Mouse (Mus musculus) MEL (cell line): ENCODE data around the gene Fam241a. TPM values are rescaled to one million over a fixed set of nuclear protein-coding genes. Genes with fewer than 3 reads are reported as not detected.

Source experiments
- DNase-seq: peaks from one replicate; pipeline ENCODE4 v3.0.0; 2011; ENCODE audit warnings: low read depth, low spot score
- H3K27ac ChIP-seq: 2 replicates; pipeline ENCODE4 v1.5.1; 2012; ENCODE audit warnings: low read depth, mild to moderate bottlenecking, control low read depth, low read length, moderate library complexity; ENCODE audit not compliant: control insufficient read depth
- H3K27me3 ChIP-seq, 2 experiments: fragments of 150-350 bp in 1 of 2; sonication (generic) in 1 of 2; 2 replicates each; pipeline ENCODE4 v1.6.1; 2012; ENCODE audit warnings: low read length in 2 of 2, mild to moderate bottlenecking in 2 of 2, improper control_type of control experiment in 1 of 2, moderate library complexity in 1 of 2; ENCODE audit not compliant: insufficient read depth in 2 of 2, control insufficient read depth in 1 of 2
- H3K36me3 ChIP-seq, 2 experiments: 2 replicates each; pipeline ENCODE4 v1.6.1; 2012 to 2014; ENCODE audit warnings: low read length in 2 of 2, improper control_type of control experiment in 1 of 2, inconsistent platforms in 1 of 2, mild to moderate bottlenecking in 1 of 2; ENCODE audit not compliant: insufficient read depth in 2 of 2, control insufficient read depth in 1 of 2
- H3K4me1 ChIP-seq, 2 experiments: fragments of 150-350 bp in 1 of 2; sonication (generic) in 1 of 2; 2 replicates each; pipeline ENCODE4 v1.6.1; 2012; ENCODE audit warnings: low read length in 2 of 2, improper control_type of control experiment in 1 of 2, mild to moderate bottlenecking in 1 of 2; ENCODE audit not compliant: insufficient read depth in 2 of 2, control insufficient read depth in 1 of 2
- H3K4me3 ChIP-seq, 2 experiments: fragments of 150-350 bp in 1 of 2; sonication (generic) in 1 of 2; 2 replicates each; pipeline ENCODE4 v1.5.1; 2012; ENCODE audit warnings: low read depth in 2 of 2, low read length in 2 of 2, mild to moderate bottlenecking in 2 of 2, moderate library complexity in 2 of 2, control low read depth in 1 of 2, improper control_type of control experiment in 1 of 2; ENCODE audit not compliant: control insufficient read depth in 1 of 2, insufficient read depth in 1 of 2
- H3K79me2 ChIP-seq: 2 replicates; pipeline ENCODE4 v1.6.1; 2012; ENCODE audit warnings: mild to moderate bottlenecking, low read length, moderate library complexity; ENCODE audit not compliant: control insufficient read depth, poor library complexity, insufficient read depth
- H3K9ac ChIP-seq: 2 replicates; pipeline ENCODE4 v1.6.1; 2012; ENCODE audit warnings: low read depth, mild to moderate bottlenecking, control low read depth, low read length, moderate library complexity; ENCODE audit not compliant: control insufficient read depth, poor library complexity, severe bottlenecking
- H3K9me3 ChIP-seq: fragments of 150-350 bp; sonication (generic); replicated peaks from 2 replicates; pipeline ENCODE4 v1.6.1; 2012; ENCODE audit warnings: mild to moderate bottlenecking, low read length, improper control_type of control experiment, moderate library complexity; ENCODE audit not compliant: insufficient read depth
- BHLHE40 ChIP-seq: IDR thresholded peaks from 2 replicates; pipeline ENCODE4 v1.6.1; 2012; ENCODE audit warnings: low read depth, mild to moderate bottlenecking, inconsistent platforms, low read length, improper control_type of control experiment, borderline replicate concordance
- CHD1 ChIP-seq: IDR thresholded peaks from 2 replicates; pipeline ENCODE4 v1.6.1; 2012; ENCODE audit warnings: low read depth, mild to moderate bottlenecking, inconsistent platforms, low read length, improper control_type of control experiment
- CHD2 ChIP-seq: IDR thresholded peaks from 2 replicates; pipeline ENCODE4 v1.6.1; 2011; ENCODE audit warnings: low read length, improper control_type of control experiment
- CTCF ChIP-seq, 3 experiments: IDR thresholded peaks in 2 of 3; conservative IDR thresholded peaks in 1 of 3; 2 replicates each; pipeline ENCODE4 v1.5.1; 2011 to 2012; ENCODE audit warnings: low read length in 3 of 3, low read depth in 2 of 3, mild to moderate bottlenecking in 2 of 3, improper control_type of control experiment in 1 of 3, inconsistent platforms in 1 of 3, mixed read lengths in 1 of 3, moderate library complexity in 1 of 3; ENCODE audit not compliant: control insufficient read depth in 1 of 3, insufficient read depth in 1 of 3, poor library complexity in 1 of 3, severe bottlenecking in 1 of 3
- E2F4 ChIP-seq: IDR thresholded peaks from 2 replicates; pipeline ENCODE4 v1.6.1; 2011; ENCODE audit warnings: low read depth, low read length, improper control_type of control experiment, borderline replicate concordance
- ELF1 ChIP-seq: IDR thresholded peaks from 2 replicates; pipeline ENCODE4 v1.6.1; 2014; ENCODE audit warnings: low read depth, mild to moderate bottlenecking, inconsistent platforms, low read length, improper control_type of control experiment, moderate library complexity
- EP300 ChIP-seq, 2 experiments: IDR thresholded peaks; 2 replicates each; pipeline ENCODE4 v1.6.1; 2011; ENCODE audit warnings: improper control_type of control experiment in 2 of 2, low read length in 2 of 2, low read depth in 1 of 2, mild to moderate bottlenecking in 1 of 2
- ETS1 ChIP-seq: IDR thresholded peaks from 2 replicates; pipeline ENCODE4 v1.6.1; 2012; ENCODE audit warnings: low read depth, mild to moderate bottlenecking, inconsistent platforms, low read length, improper control_type of control experiment, moderate library complexity
- GABPA ChIP-seq: IDR thresholded peaks from 2 replicates; pipeline ENCODE4 v1.6.1; 2012; ENCODE audit warnings: low read depth, mild to moderate bottlenecking, inconsistent platforms, low read length, improper control_type of control experiment, moderate library complexity
- GATA1 ChIP-seq: IDR thresholded peaks from 2 replicates; pipeline ENCODE4 v1.6.1; 2011; ENCODE audit warnings: low read depth, low read length, improper control_type of control experiment
- HCFC1 ChIP-seq: IDR thresholded peaks from 2 replicates; pipeline ENCODE4 v1.6.1; 2012; ENCODE audit warnings: low read depth, mild to moderate bottlenecking, inconsistent platforms, low read length, improper control_type of control experiment, moderate library complexity
- JUND ChIP-seq: IDR thresholded peaks from 2 replicates; pipeline ENCODE4 v1.6.1; 2011; ENCODE audit warnings: low read depth, mild to moderate bottlenecking, improper control_type of control experiment, low read length
- KAT2A ChIP-seq: conservative IDR thresholded peaks from 2 replicates; pipeline ENCODE4 v1.6.1; 2012; ENCODE audit warnings: low read depth, low read length, improper control_type of control experiment, inconsistent platforms
- MAFK ChIP-seq: IDR thresholded peaks from 2 replicates; pipeline ENCODE4 v1.6.1; 2011; ENCODE audit warnings: low read depth, mild to moderate bottlenecking, low read length, improper control_type of control experiment, borderline replicate concordance
- MAX ChIP-seq: IDR thresholded peaks from 2 replicates; pipeline ENCODE4 v1.6.1; 2011; ENCODE audit warnings: low read length, improper control_type of control experiment
- MAZ ChIP-seq: IDR thresholded peaks from 2 replicates; pipeline ENCODE4 v1.6.1; 2012; ENCODE audit warnings: low read depth, mild to moderate bottlenecking, inconsistent platforms, low read length, improper control_type of control experiment
- MEF2A ChIP-seq: IDR thresholded peaks from 2 replicates; pipeline ENCODE4 v1.6.1; 2014; ENCODE audit warnings: low read depth, mild to moderate bottlenecking, inconsistent platforms, low read length, improper control_type of control experiment; ENCODE audit not compliant: poor library complexity, insufficient replicate concordance, severe bottlenecking; ENCODE audit errors: extremely low read depth
- MXI1 ChIP-seq: IDR thresholded peaks from 2 replicates; pipeline ENCODE4 v1.6.1; 2011; ENCODE audit warnings: mild to moderate bottlenecking, low read depth, low read length, improper control_type of control experiment
- MYB ChIP-seq: IDR thresholded peaks from 2 replicates; pipeline ENCODE4 v1.6.1; 2011; ENCODE audit warnings: mild to moderate bottlenecking, low read depth, low read length, improper control_type of control experiment
- MYC ChIP-seq: IDR thresholded peaks from 2 replicates; pipeline ENCODE4 v1.6.1; 2011; ENCODE audit warnings: low read depth, mild to moderate bottlenecking, low read length, improper control_type of control experiment, moderate library complexity
- NELFE ChIP-seq: IDR thresholded peaks from 2 replicates; pipeline ENCODE4 v1.6.1; 2011; ENCODE audit warnings: low read depth, low read length, improper control_type of control experiment
- NRF1 ChIP-seq: IDR thresholded peaks from 2 replicates; pipeline ENCODE4 v1.6.1; 2014; ENCODE audit warnings: low read depth, mild to moderate bottlenecking, inconsistent platforms, low read length, improper control_type of control experiment, moderate library complexity; ENCODE audit not compliant: poor library complexity, insufficient read depth, severe bottlenecking
- POLR2A ChIP-seq, 2 experiments: IDR thresholded peaks; 2 replicates each; pipeline ENCODE4 v1.6.1; 2011 to 2012; ENCODE audit warnings: low read length in 2 of 2, mild to moderate bottlenecking in 2 of 2, control low read depth in 1 of 2, improper control_type of control experiment in 1 of 2, low read depth in 1 of 2, moderate library complexity in 1 of 2; ENCODE audit not compliant: control insufficient read depth in 1 of 2, insufficient read depth in 1 of 2, poor library complexity in 1 of 2
- POLR2AphosphoS5 ChIP-seq: IDR thresholded peaks from 2 replicates; pipeline ENCODE4 v1.6.1; 2012; ENCODE audit warnings: low read depth, borderline replicate concordance, mild to moderate bottlenecking, inconsistent platforms, low read length, moderate library complexity, mixed read lengths
- RCOR1 ChIP-seq: IDR thresholded peaks from 2 replicates; pipeline ENCODE4 v1.6.1; 2012; ENCODE audit warnings: low read depth, mild to moderate bottlenecking, inconsistent platforms, low read length, improper control_type of control experiment
- SIN3A ChIP-seq: IDR thresholded peaks from 2 replicates; pipeline ENCODE4 v1.6.1; 2012; ENCODE audit warnings: low read length, improper control_type of control experiment, inconsistent platforms
- TAL1 ChIP-seq: IDR thresholded peaks from 2 replicates; pipeline ENCODE4 v1.6.1; 2012; ENCODE audit warnings: mild to moderate bottlenecking, inconsistent platforms, low read length, moderate library complexity, mixed read lengths
- TBP ChIP-seq: IDR thresholded peaks from 2 replicates; pipeline ENCODE4 v1.8.0; 2011; ENCODE audit warnings: low read depth, low read length, improper control_type of control experiment
- TCF12 ChIP-seq: IDR thresholded peaks from 2 replicates; pipeline ENCODE4 v1.6.1; 2014; ENCODE audit warnings: low read depth, mild to moderate bottlenecking, inconsistent platforms, low read length, improper control_type of control experiment, moderate library complexity
- UBTF ChIP-seq: IDR thresholded peaks from 2 replicates; pipeline ENCODE4 v1.6.1; 2012; ENCODE audit warnings: low read depth, mild to moderate bottlenecking, inconsistent platforms, low read length, improper control_type of control experiment, moderate library complexity, borderline replicate concordance; ENCODE audit not compliant: insufficient read depth
- USF1 ChIP-seq: IDR thresholded peaks from 2 replicates; pipeline ENCODE4 v1.6.1; 2014; ENCODE audit warnings: low read depth, mild to moderate bottlenecking, inconsistent platforms, low read length, improper control_type of control experiment, moderate library complexity
- USF2 ChIP-seq, 2 experiments: IDR thresholded peaks; 2 replicates each; pipeline ENCODE4 v1.6.1; 2011 to 2012; ENCODE audit warnings: improper control_type of control experiment in 2 of 2, low read length in 2 of 2, borderline replicate concordance in 1 of 2, inconsistent platforms in 1 of 2, low read depth in 1 of 2, mild to moderate bottlenecking in 1 of 2; ENCODE audit not compliant: insufficient read depth in 1 of 2
- ZC3H11A ChIP-seq: IDR thresholded peaks from 2 replicates; pipeline ENCODE4 v1.6.1; 2012; ENCODE audit warnings: low read depth, mild to moderate bottlenecking, inconsistent platforms, low read length, improper control_type of control experiment
- ZKSCAN1 ChIP-seq: IDR thresholded peaks from 2 replicates; pipeline ENCODE4 v1.6.1; 2012; ENCODE audit warnings: low read depth, mild to moderate bottlenecking, inconsistent platforms, low read length, improper control_type of control experiment, moderate library complexity
- ZNF384 ChIP-seq: IDR thresholded peaks from 2 replicates; pipeline ENCODE4 v1.6.1; 2012; ENCODE audit warnings: low read depth, mild to moderate bottlenecking, inconsistent platforms, low read length, improper control_type of control experiment
- polyA plus RNA-seq, 2 experiments: library from polyadenylated mRNA; stranded (reverse) in 1 of 2; unstranded in 1 of 2; fragments of >175 nt in 1 of 2; fragments of >200 nt in 1 of 2; gene quantifications; 2 replicates each; pipeline versions ENCODE4 v1.2.1 to v1.2.4; 2012; ENCODE audit warnings: low replicate concordance in 2 of 2, low read depth in 1 of 2; ENCODE audit not compliant: insufficient read length in 2 of 2, insufficient read depth in 1 of 2, missing spikeins in 1 of 2
- total RNA-seq: library from RNA; depleted of rRNA; stranded (reverse); fragments of 300-350 nt; gene quantifications from 2 replicates; pipeline ENCODE4 v1.2.3, GENCODE M21; 2012; rRNA removed

Fam241a gene
- total RNA-seq: 22.2 and 30.2 TPM in 2 replicates
- polyA plus RNA-seq: 10 to 100 TPM in 1 of 2 experiments, not detected in 1; 32.0 TPM

DNA sequence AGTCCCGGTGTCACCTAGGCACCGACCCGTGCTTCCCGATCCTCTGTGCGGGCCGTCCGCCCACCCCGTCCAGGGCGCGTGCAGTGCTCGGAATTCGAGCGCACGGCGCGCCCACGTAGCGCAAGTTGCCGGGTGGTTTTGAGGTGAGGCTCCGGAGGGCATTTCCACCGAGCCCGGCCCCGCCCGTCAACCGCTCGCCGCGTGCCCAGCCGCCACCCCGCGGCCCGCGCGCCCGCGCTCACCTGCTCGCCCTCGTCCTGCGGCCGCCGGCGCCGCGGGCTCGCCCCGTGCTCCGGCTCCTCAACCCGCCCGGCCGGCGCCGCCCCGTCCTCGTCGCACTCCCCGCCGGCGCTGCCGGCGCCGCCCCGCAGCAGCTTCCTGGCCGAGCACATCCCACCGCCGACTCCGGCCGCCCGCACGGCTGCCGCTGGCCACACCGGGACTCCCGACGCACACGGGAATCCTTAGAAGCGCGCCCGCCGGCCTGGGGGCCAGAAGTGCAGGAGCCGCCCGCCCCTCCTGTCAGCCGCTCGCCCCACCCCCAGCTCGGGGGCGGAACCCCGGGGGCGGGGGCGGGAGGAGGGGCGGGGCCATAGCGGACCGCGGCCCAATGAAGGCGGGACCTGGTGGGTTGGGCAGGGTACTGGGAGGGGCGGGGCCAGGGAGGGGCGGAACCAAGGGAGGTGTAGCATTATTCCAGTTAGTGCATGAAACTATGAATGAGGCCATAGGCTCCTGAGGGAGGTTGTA is at the start of gene Fam241a:
Fam241a (minus strand) TSS at position 533 of the 750 bp plus-strand sequence.
- DNase-seq: peak; percentile 91
- H3K9me3 ChIP-seq: no peaks in the 10 kb centered on the region
- peaks cover 0 to 32% of the 10 kb centered on the region in 2 experiments; a peak in 3 of 4 replicates for H3K36me3 ChIP-seq
- peaks cover 23 to 25% of the 10 kb centered on the region in 2 experiments for H3K4me1 ChIP-seq
- peaks cover 32% of the 10 kb centered on the region for H3K79me2 ChIP-seq
- no peaks in the 10 kb centered on the region for H3K27me3 ChIP-seq
- H3K4me3 ChIP-seq: peak within 1 kb of the TSS; percentile 90 to 98
- H3K9ac ChIP-seq: peak within 1 kb of the TSS; percentile 84
- peak within 1 kb of the TSS; percentile 88 for H3K27ac ChIP-seq
- TF ChIP-seq TCF12 (peak; percentile 43; the same call in 1 of the 2 replicates), CTCF (IDR thresholded peaks at IDR 0.05 in 2 of 3, conservative IDR thresholded peaks at IDR 0.05 in 1 of 3; ENCODE audit: control insufficient read depth in 1 of 3, insufficient read depth in 1 of 3, low read depth in 2 of 3, low read length in 3 of 3, poor library complexity in 1 of 3, severe bottlenecking in 1 of 3) (no peak), ZNF384 (no peak), CHD1 (no peak), ZKSCAN1 (no peak), POLR2A (IDR thresholded peaks at IDR 0.05; ENCODE audit: control insufficient read depth in 1 of 2, insufficient read depth in 1 of 2, low read depth in 1 of 2, low read length in 2 of 2, poor library complexity in 1 of 2) (peak; percentile 68 to 88; a peak in 3 of 4 replicates), MXI1 (peak; percentile 81; the same call in 1 of the 2 replicates), KAT2A (no peak), MAX (peak; percentile 48), GATA1 (no peak), ETS1 (no peak), MYC (no peak), ELF1 (no peak), MEF2A (0 out of 2 replicates have a peak, but pooled peaks have one; percentile 9), E2F4 (no peak), JUND (no peak), MAZ (peak; percentile 40; the same call in 1 of the 2 replicates), GABPA (no peak), MYB (no peak), USF1 (no peak), TBP (no peak), HCFC1 (no peak; the same call in 1 of the 2 replicates), UBTF (peak; percentile 25; the same call in 1 of the 2 replicates), RCOR1 (no peak), NELFE (peak; percentile 75), ZC3H11A (no peak), MAFK (no peak), POLR2AphosphoS5 (no peak), TAL1 (no peak), SIN3A (no peak), BHLHE40 (peak; percentile 9; the same call in 1 of the 2 replicates), USF2 (IDR thresholded peaks at IDR 0.05; ENCODE audit: borderline replicate concordance in 1 of 2, insufficient read depth in 1 of 2, low read depth in 1 of 2, low read length in 2 of 2) (no peak), CHD2 (no peak), EP300 (IDR thresholded peaks at IDR 0.05; ENCODE audit: low read depth in 1 of 2, low read length in 2 of 2) (no peak), NRF1 (no peak)
